Mouse (Mus musculus): ENCODE data around the gene Tpk1. TPM values are rescaled to one million over a fixed set of nuclear protein-coding genes. Genes with fewer than 3 reads are reported as not detected.
"Not testable (repeated sequence)": the region's sequence is repeated elsewhere in the genome, so short reads cannot be mapped to it uniquely, and the experiment has no call there.

The Tpk1 gene
- total RNA-seq, 2 experiments from 2014 or later = 2.4 to 3.3 TPM

DNA sequence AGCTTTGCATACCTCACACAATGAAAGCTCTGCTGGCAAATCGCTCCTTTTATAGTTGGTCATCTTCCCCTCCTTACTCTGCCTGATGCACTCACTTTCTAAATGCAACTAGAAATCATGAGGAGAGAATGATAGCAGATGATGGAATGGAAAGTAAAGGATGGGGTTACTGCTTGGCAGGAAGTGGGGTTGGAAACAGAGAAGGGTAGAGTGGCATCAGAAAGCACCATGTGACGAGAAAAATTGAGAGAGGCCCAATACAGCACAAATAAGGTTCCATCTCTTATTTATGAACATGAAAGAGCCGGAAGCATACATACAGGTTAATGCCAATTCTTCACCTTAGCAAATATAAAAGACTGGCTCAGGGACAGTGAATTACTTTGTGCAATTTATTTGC is 133.3 kb downstream of the Tpk1 start:
- intact Hi-C loops (cut with DNase I) = no loop called here
- no peak for DNase-seq (ENCODE audit: low spot score)

DNA sequence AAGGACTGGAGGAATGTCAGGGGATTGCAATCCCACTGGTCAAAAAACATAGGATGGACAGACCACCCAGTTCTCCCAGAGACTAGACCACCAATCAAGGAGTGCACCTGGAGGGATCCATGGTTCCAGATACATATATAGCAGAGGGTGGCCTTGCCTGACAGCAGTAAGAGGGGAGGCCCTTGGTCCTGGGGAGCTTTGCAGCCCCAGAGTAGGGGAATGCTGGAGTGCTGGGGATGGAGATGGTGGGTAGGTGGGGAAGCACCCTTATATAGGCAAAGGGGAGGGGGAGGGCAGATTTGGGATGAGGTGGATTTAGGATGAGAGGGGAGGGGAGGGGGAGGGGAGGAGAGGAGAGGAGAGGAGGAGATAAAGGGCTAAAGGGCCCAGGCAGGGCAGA is 134.1 kb downstream of the Tpk1 start:
- no peak for DNase-seq (ENCODE audit: low spot score)
- intact Hi-C loops (cut with DNase I) = no loop called here

DNA sequence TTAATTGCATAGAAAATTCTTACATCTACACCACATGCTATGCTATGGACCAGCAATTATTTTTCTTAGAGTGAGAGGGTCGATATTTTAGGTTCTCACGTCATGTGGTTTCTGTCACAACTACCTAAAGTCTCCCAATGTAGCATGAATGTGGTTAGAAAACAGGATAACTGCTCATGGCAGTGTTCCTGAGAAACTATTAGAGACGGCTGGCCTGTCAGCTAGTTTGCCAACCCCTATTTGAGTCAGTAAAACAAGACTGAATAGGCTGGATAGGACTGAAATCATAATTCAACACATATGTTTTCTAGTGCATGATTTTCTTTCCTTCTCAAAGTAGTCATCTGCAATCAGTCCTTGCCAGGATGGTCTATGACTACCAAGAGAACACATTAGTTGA is 137.1 kb downstream of the Tpk1 start:
- intact Hi-C loops (cut with DNase I) = no loop called here
- no peak for DNase-seq (ENCODE audit: low spot score)

DNA sequence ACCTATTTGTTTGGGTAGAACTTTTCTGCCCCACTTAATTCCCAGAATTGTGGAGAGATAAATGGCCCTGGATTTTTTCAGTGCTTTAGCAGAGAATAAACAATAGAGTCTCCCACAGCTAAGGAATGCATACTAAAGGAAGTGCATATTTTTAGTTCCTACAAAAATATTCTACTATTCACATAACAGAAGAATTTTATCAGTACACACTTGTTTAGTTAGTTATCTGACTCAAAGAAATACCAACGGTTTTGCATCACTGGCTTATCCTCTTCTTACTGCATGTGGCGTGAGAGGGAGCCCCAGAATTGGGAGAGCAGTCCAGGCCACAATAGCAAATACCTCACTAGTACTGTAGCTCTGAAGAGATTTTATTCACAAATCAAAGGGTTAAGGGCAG is 141.1 kb downstream of the Tpk1 start:
- DNase-seq (ENCODE audit: low spot score) = no peak
- intact Hi-C loops (cut with DNase I) = no loop called here

DNA sequence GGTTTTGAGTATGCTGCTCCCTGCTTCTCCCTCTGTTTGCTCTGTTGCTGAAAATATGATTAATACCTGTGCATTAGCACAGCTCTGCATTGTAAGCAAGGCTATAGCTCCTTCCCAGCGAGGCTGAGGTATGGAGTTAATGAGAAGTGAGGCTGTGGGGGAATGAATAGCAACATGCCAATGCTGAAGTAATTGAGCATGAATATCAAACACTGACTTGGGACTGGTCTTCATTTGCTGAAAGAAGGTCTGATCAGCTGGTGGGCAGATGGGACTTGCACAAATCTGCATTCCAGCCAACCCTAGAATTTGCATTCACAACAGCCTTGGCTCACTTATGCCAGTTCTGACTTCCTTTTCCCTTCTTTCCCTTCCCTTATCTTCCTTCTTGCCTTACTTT is 144.0 kb downstream of the Tpk1 start:
- DNase-seq (ENCODE audit: low spot score) = no peak
- intact Hi-C loops (cut with DNase I) = no loop called here

DNA sequence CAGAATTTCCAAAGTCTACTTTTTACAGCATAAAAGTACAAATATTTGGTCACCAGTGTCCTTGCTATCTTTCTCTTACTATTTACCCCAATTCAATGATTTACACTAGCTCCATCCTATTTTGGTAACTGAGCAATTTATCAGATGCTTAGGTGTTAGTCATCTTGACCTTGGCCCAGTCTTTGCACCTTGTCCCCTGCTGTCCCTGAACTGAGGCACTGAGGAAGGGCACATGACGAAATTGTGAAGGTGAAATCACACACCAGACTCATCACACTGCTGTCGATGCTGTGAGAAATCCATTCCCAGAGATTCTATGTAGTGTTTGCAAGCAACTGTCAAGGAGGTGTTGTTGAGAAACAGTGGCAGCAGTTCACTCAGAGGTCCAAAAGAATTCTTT is 145.9 kb downstream of the Tpk1 start:
- DNase-seq (ENCODE audit: low spot score) = no peak

DNA sequence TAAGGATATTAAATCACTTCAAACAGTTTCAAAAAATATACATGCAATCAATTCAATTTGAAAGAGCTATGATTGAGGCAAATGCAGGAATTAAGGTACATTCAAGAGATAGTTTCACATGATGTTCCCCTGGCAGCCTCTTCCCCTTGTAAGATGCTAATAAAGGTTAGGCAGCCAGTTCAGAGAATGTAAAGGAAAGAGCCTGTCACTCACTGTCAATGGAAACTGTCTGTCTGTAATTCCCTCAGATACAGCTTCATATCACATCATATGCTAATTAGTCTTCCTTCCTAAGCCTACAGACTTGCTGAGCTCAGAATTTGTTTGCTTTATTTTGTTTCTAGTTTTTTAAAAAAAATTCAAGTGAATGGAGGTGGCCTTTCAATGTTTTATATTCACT is 147.7 kb downstream of the Tpk1 start:
- intact Hi-C loops (cut with DNase I) = no loop called here

More for the DNA sequence above, 145.9 kb downstream of the Tpk1 start:
- intact Hi-C loops (cut with DNase I) = no loop called here

DNA sequence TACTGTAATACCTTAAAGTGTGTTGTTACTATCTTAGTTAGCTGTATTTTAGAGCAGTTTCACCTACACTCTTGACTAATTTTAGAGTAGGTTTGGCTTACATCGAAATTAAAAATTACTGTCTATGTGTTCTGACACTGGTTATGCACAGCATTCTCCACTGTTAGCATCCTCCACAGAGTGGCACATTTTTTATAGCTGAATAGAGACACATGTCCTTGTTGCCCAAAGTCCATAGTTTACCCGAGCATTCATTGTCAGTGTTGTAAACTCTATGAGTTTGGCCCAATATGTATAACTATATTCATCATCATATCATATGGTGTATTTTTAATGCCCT is 148.8 kb downstream of the Tpk1 start:
- no peak for DNase-seq (ENCODE audit: low spot score)
- intact Hi-C loops (cut with DNase I) = no loop called here

More for the DNA sequence above, 147.7 kb downstream of the Tpk1 start:
- DNase-seq (ENCODE audit: low spot score) = no peak

DNA sequence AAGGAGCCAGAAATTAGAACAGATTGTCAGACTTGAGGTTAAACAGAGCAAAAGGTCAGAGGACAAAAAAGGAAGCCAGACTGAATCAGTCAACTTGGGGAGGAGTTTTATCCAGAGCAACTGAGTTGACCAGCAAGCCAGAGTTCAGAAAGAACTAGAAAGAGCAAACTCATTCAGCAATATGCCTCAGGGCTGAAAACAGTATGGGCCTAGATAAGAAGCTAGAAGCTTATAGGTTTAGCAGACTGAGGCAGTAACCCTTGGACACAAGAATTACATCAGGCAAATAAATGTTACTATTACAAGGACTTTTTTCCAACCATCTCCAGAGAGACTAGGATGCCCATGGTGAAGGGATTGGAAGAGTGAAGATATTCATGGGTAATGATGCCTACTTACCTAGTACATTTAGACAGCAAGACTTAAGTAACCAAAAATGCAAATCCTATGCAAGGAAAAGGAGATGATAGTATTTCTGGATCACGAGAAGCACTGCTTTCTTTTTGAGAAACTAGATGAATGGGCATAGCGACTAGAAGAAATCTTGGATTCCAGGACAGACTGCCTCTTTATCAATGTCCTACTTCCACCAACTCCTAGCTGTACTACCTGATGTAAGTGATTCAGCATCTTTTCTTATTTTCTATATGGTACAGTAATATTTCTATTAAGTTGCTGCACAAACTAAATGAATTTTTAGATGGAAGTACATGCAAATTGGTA is 149.3 kb downstream of the Tpk1 start:
- DNase-seq (ENCODE audit: low spot score) = no peak
- intact Hi-C loops (cut with DNase I) = no loop called here

DNA sequence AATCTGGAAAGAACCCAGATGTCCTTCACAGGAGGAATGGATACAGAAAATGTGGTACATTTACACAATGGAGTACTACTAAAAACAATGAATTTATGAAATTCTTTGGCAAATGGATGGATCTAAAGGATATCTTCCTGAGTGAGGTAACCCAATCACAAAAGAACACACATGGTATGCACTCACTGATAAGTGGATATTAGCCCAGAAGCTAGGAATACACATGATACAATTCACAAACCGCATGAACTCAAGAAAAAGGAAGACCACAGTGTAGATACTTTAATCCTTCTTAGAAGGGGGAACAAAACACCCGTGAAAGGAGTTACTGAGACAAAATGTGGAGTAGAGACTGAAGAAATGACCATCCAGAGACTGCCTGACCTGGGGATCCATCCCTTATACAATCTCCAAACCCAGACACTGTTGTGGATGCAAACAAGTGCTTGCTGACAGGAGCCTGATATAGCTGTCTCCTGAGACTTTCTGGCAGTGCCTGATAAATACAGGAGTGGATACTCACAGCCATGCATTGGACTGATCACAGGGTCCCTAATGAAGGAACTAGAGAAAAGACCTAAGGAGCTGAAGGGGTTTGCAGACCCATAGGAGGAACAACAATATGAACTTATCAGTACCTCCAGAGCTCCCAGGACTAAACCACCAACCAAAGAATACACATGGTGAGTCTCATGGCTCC is 159.2 kb downstream of the Tpk1 start:
- intact Hi-C loops (cut with DNase I); DNase-seq (ENCODE audit: low spot score): not testable (repeated sequence)

DNA sequence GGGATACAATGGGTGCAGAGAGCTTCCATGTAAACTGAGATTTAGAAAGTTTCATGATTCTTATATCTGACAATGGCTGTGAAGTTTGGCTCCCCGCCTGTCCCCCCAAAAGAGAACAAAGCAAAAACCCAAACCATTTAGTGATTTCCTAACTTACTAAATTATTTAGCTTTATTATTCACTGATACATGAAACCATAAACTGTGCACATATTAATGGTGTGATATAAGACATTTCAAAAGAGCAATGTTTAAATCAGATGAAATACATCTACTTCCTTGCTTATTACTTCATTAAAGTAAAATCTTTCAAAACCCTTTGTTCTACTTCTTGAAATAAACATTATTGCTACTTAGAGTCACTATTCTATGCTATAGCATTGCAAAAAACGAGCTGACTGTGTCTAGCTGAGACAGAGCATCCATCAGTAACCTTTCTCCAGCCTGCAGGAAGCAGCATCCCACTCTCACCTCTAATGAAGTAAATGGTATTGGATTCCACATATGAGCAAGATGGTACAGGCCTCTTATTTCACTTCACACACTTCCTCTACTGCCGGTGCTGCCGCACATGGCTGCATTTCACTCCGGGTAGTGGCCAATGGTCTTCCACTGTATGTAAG is 161.4 kb downstream of the Tpk1 start:
- intact Hi-C loops (cut with DNase I) = no loop called here

DNA sequence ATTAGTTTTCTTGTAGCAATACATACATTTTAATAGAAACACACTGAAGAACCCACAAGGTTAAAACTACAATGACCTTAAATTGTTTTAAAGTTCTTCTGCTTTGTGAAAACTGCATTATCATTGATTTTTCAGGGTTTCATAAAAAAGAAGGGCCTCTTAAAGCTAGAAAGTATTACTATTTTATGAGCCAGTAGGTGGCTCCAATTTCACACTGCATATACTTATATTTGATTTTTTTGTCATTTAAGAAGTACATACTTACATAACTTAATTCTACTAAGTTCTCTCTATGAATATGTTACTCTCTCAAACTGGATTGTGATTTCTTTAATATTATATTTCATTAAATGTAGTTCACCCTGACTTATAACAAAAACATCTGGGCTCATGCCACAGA is 173.7 kb downstream of the Tpk1 start:
- intact Hi-C loops (cut with DNase I) = no loop called here
- no peak for DNase-seq (ENCODE audit: low spot score)

More for the DNA sequence above, 161.4 kb downstream of the Tpk1 start:
- no peak for DNase-seq (ENCODE audit: low spot score)

DNA sequence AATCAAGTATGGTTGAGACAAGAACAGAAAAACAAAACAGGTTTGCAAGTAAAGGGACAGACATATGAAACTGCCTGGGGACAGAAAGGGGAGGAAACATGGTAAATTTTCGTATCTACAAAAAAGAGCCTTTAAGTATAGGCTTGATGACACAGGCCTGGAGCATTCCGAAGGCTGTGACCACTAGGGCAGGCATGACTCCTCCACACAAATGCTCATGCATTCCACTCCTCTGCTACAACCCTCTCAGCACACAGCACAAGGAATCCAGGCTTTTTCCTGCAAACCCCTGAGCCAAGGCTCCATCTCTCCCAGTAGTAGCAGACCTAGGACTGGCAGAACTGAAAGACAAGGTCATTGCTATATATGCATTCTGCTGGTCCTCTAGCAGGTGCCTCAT is 179.4 kb downstream of the Tpk1 start:
- intact Hi-C loops (cut with DNase I) = no loop called here
- DNase-seq (ENCODE audit: low spot score) = no peak

DNA sequence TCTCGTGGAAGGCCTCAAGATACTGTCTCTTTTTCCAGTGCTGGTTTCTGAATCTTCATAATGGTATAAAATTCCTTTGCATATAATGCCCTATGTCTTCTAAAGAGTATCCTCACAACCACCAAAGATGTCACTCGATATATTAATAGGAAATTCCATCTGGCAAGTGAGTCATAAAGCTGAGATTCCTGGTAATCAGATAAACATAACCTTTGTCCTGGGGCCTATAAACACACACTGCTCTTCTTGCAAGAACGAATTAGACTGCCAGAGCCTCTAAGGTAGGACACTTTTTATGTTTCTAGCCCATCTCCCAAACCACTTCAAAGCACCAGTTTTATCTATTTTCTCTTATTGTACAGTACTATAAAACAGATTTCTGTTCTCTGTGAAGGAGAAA is 185.4 kb downstream of the Tpk1 start:
- no peak for DNase-seq (ENCODE audit: low spot score)
- intact Hi-C loops (cut with DNase I) = no loop called here

DNA sequence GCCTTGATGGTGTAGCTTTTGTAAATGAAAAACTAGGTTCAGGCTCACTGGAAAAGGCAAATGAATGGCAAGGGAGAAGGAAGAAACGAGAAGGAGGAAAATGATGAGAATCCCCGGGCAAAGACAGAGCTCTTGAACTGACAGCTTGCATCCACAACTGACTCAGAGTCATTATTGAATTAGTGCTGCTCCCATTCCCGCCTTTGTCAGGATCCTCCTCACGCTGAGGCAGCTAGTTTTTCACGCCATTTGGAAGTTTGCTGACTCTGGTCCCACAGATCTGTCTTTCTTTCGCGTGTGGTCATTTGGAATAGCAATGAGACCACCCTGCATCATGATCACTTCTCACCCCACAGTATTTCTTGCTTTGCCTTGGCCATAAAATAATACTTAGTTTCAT is 187.3 kb downstream of the Tpk1 start:
- no peak for DNase-seq (ENCODE audit: low spot score)
- intact Hi-C loops (cut with DNase I) = no loop called here

DNA sequence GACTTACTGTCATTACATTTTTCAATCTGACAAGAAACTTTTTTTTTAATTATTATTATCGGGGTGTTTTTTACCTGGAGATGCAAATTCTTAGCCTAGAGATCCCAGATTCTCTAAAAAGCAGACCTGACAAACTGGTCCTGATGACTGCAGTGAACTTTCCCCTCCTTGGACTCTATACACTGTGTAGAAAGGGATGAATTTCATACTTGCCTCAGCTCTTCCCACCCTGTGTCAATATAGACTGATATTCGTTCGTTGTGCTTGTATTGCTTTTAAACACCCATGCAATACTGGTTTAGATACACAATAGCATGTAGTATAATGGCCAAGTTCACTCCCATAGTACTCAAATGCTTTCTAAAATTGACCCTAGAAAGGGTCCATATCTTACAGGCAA is 189.7 kb downstream of the Tpk1 start:
- intact Hi-C loops (cut with DNase I) = no loop called here
- DNase-seq (ENCODE audit: low spot score) = no peak

DNA sequence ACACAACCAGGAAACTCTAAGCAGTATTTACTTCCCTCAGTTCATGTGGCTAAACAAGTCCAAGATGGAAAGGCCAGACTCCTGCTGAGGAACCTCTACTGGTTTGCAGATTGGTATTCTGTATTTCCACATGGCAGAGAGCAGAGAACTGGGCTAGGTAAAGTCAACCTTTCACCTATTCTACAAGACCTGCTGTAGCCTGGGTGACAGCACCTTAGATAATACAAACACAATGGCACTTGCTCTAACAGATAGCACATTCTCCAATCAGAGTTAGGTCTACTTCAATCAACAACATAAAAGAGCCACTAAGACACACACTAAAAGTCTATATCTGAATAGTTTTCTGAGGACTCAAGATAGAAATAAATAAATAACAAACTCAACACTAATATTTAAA is 190.2 kb downstream of the Tpk1 start:
- no peak for DNase-seq (ENCODE audit: low spot score)
- intact Hi-C loops (cut with DNase I) = no loop called here

DNA sequence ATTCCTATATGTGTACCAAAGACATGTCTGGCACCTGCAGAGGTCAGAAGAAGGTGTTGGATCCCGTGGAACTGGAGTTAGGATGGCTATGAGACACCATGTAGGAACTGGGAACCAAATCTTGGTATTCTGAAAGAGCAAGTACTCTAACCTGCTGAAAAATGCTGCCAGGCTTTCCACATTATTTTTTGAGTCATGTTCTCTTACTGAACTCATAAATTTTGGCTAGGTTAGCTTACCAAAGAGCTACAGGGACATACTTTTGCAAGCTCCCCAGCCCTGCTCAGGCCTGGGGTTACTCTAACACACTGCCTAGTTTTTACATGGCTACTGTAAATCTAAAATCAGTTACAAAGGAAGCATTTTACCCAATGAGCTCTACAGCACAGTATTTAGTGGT is 194.5 kb downstream of the Tpk1 start:
- intact Hi-C loops (cut with DNase I) = no loop called here
- DNase-seq (ENCODE audit: low spot score) = no peak

DNA sequence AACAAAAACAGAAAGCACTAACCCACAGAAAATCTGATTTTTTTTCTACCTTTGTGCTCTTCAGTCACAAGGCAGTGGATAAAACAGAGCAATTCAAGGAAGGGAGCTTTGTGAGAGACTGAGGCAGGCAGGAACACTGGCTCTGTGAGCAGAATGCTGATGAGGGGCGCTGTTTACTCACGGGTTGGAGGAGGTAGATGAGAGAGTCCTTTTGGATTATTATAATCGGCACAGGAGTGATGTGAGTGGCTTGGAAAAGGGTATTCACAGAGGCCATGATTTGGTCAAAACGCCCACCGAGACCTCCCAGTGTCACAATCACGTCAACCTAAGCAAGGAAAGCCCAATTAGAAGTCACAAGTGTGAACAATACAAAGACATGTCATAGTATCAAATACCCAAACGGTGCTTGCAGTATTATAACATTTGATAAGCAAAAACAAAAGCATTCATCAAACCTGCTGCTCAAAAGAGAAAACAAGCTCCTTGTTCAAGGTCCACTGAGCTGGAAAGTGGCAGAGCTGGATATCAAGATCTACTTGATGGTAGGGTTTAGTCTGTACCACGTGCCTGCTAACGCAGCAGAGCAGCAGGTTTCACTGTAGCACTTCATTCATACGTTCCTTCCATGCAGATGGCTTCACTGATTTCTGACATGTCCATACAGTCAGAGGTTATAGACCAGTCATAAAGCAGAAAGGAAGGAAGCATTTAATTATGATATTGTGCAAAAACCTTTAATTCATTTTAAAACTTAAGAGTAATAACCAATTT is 197.1 kb downstream of the Tpk1 start:
- no peak for DNase-seq (ENCODE audit: low spot score)
- intact Hi-C loops (cut with DNase I) = no loop called here

DNA sequence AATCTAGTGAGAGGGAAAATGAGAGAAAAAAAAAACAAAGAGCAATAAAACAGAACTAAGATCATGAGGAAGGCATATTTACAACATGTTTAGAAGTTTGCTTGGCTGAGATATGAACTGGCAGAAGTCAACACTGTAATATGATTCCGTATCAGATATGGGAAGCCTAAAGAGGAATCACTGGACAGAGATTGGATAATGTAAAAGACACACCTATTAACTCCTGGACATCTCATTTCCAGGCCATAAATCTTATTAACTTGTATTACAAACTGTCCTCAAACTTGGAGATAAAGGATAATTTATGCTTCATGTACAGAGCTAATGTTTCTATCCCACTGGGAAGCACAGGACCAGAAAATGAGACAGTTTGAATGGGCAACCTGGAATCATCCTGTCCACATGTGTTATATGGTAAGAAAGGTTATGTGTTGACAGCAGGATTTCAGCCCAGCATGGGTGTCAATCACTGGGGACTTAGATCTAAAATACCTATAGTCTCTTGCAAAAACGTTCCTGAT is 203.2 kb downstream of the Tpk1 start:
- no peak for DNase-seq (ENCODE audit: low spot score)
- intact Hi-C loops (cut with DNase I) = no loop called here
